Mouse (Mus musculus) left cerebral cortex, adult 11 months (tissue): Measurements from ENCODE around the gene Hacl1.
A peak's percentile ranks its signal among the peaks of the same experiment; 100 is the strongest.
"Not testable (repeated sequence)": the region's sequence is repeated elsewhere in the genome, so short reads cannot be mapped to it uniquely, and the experiment has no call there.

Source experiments
- DNase-seq: peaks from one replicate; pipeline ENCODE4 v3.0.0; 2022; ENCODE audit warnings: low spot score

Gene Hacl1

GRCm38 (mm10) chr14:31641506-31642155 is 545 bp upstream of the Hacl1 start:
- no peak for DNase-seq

GRCm38 (mm10) chr14:31640346-31640889 is 668 bp downstream of the Hacl1 start, which contains the start of gene Gm49387:
TSS of gene Gm49387 (minus strand) at chr14:31640878.
- no peak for DNase-seq

- DNase-seq: no peak
Measured at GRCm38 (mm10) chr14:31630677-31631076, 10.4 kb downstream of the Hacl1 start.

GRCm38 (mm10) chr14:31622748-31623147 is 18.3 kb downstream of the Hacl1 start:
- DNase-seq: peak; percentile 56

- DNase-seq: no peak
Measured at GRCm38 (mm10) chr14:31620591-31621223, 20.4 kb downstream of the Hacl1 start.

- no peak for DNase-seq
Measured at GRCm38 (mm10) chr14:31617997-31618396, 23.1 kb downstream of the Hacl1 start.

- no peak for DNase-seq
Measured at GRCm38 (mm10) chr14:31617204-31617603, 23.9 kb downstream of the Hacl1 start.

- no peak for DNase-seq
Measured at GRCm38 (mm10) chr14:31613671-31614070, 27.4 kb downstream of the Hacl1 start.

- DNase-seq: no peak
Measured at GRCm38 (mm10) chr14:31611986-31612385, 29.1 kb downstream of the Hacl1 start.

GRCm38 (mm10) chr14:31605514-31605913 is 35.6 kb downstream of the Hacl1 start:
- DNase-seq: no peak

GRCm38 (mm10) chr14:31604916-31605315 is 36.2 kb downstream of the Hacl1 start:
- DNase-seq: no peak

- DNase-seq: not testable (repeated sequence)
Measured at GRCm38 (mm10) chr14:31602616-31602979, 38.5 kb downstream of the Hacl1 start.

GRCm38 (mm10) chr14:31601908-31602615 is 39.0 kb downstream of the Hacl1 start:
- no peak for DNase-seq

GRCm38 (mm10) chr14:31597446-31597845 is 43.6 kb downstream of the Hacl1 start:
- DNase-seq: no peak

- no peak for DNase-seq
Measured at GRCm38 (mm10) chr14:31596408-31596807, 44.7 kb downstream of the Hacl1 start.

GRCm38 (mm10) chr14:31594693-31595092 is 46.4 kb downstream of the Hacl1 start:
- no peak for DNase-seq

- no peak for DNase-seq
Measured at GRCm38 (mm10) chr14:31593036-31593435, 48.0 kb downstream of the Hacl1 start.

- no peak for DNase-seq
Measured at GRCm38 (mm10) chr14:31591243-31591642, 49.8 kb downstream of the Hacl1 start, which contains the start of gene Colq. TSS of gene Colq (minus strand) at chr14:31591343.

GRCm38 (mm10) chr14:31586451-31586850 is 54.6 kb downstream of the Hacl1 start:
- no peak for DNase-seq

- DNase-seq: no peak
Measured at GRCm38 (mm10) chr14:31583082-31583481, 58.0 kb downstream of the Hacl1 start.

GRCm38 (mm10) chr14:31577966-31578735 is 62.9 kb downstream of the Hacl1 start:
- no peak for DNase-seq
